Mouse (Mus musculus) ES-Bruce4 (cell line): ENCODE measurements around the gene Zfp423. TPM values are rescaled to one million over a fixed set of nuclear protein-coding genes. Genes with fewer than 3 reads are reported as not detected.

Source experiments
- H3K27ac ChIP-seq: 2 replicates; pipeline ENCODE4 v1.5.1; 2012; ENCODE audit warnings: low read length, inconsistent platforms; ENCODE audit not compliant: insufficient read depth
- H3K27me3 ChIP-seq: 2 replicates; pipeline ENCODE4 v1.6.1; 2012; ENCODE audit warnings: mild to moderate bottlenecking, low read length, inconsistent platforms; ENCODE audit not compliant: control insufficient read depth, poor library complexity, insufficient read depth, severe bottlenecking
- H3K36me3 ChIP-seq: 2 replicates; pipeline ENCODE4 v1.6.1; 2012; ENCODE audit warnings: inconsistent platforms, mild to moderate bottlenecking, low read length, moderate library complexity; ENCODE audit not compliant: control insufficient read depth, poor library complexity, insufficient read depth, severe bottlenecking
- H3K4me1 ChIP-seq: one replicate; pipeline ENCODE4 v1.8.1; 2011; ENCODE audit warnings: low read length; ENCODE audit not compliant: control insufficient read depth, insufficient read depth
- H3K4me3 ChIP-seq: 2 replicates; pipeline ENCODE4 v1.5.1; 2011; ENCODE audit warnings: low read depth, mild to moderate bottlenecking, low read length
- H3K9ac ChIP-seq: 2 replicates; pipeline ENCODE4 v1.6.1; 2012; ENCODE audit warnings: low read depth, mild to moderate bottlenecking, inconsistent platforms; ENCODE audit not compliant: poor library complexity, severe bottlenecking
- H3K9me3 ChIP-seq: replicated peaks from 2 replicates; pipeline ENCODE4 v1.6.1; 2012; ENCODE audit warnings: mild to moderate bottlenecking, low read length, inconsistent platforms; ENCODE audit not compliant: control insufficient read depth, poor library complexity, insufficient read depth, severe bottlenecking
- CTCF ChIP-seq: IDR thresholded peaks from one replicate; pipeline ENCODE4 v1.8.1; 2011; ENCODE audit warnings: low read depth, low read length
- EP300 ChIP-seq: IDR thresholded peaks from 2 replicates; pipeline ENCODE4 v1.6.1; 2011; ENCODE audit warnings: low read depth, low read length; ENCODE audit not compliant: insufficient read depth
- POLR2A ChIP-seq: IDR thresholded peaks from one replicate; pipeline ENCODE4 v1.8.1; 2011; ENCODE audit warnings: low read length; ENCODE audit not compliant: insufficient read depth
- polyA plus RNA-seq: library from polyadenylated mRNA; stranded (reverse); fragments of >200 nt; gene quantifications from 2 replicates; pipeline ENCODE4 v1.2.4, GENCODE M21; 2011; ENCODE audit warnings: low read depth; ENCODE audit not compliant: missing spikeins, insufficient read depth, insufficient read length

Zfp423 gene
- polyA plus RNA-seq, 1 experiment = 14.4 TPM

DNA sequence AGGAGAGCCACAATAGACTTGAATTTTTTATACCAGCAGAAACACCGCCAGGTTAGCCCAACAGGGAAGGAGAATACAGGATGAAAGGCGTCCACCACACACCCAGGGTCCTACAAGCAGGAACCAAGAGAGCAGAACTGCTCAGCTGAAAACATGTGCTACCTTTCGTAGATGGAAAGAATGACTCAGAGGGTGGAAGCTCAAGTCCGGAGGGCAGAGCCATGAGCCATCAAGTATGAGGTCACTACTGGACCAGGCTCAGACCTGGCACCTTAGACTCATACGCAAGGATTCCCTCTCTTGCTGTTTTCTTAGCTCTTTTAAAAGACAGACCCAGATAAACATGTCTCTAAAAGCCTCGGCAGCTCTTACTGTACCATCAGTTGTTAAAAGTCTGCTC lies 168.3 kb downstream of the Zfp423 start:
- Histone ChIP-seq H3K27me3 (no peaks in the 10 kb centered on the region), H3K4me1 (no peaks in the 10 kb centered on the region), H3K4me3 (no peak overlapping the region), H3K27ac (no peak overlapping the region), H3K9me3 (0 out of 2 replicates have a peak, but pooled peaks cover 4% of the 10 kb centered on the region), H3K36me3 (no peaks in the 10 kb centered on the region), H3K9ac (no peak overlapping the region)
- TF ChIP-seq POLR2A (no peak), EP300 (no peak), CTCF (no peak)

DNA sequence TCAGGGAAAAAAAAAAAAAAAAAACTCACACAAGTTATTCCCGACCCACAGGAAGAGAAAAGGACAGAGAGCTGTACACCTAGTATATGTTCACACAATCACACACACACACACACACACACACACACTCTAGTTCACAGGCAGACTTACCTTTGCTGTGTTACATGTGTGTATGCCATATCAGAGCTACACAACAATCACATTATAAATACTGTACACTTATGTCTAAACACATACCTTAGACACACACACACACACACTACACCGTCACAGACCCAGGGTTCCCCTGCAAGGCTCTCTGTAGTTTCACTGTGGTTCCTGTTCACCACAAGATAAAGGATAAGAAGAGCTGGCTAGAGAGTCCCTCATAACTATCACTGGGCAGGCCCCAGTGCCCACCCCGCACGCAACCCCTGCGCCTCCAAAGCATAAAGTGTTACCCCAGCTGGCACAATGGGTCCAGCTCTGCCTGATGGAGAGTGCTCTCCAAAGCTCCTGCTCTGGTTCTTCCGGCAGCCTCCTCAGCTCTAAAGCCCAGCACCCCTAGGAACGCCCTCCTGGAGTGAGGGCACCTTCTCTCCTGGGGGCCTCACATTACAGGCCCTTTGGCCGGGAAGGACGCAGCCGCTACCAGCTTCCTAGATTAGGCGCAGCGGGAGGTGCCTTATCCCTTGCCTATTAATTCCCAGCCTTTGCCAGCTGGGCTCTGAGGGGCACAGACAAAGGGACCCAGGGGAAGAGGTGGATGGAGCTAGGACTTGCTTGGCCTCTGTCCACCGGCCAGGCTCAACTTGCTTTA lies 174.6 kb downstream of the Zfp423 start:
- no peaks in the 10 kb centered on the region for H3K9me3 ChIP-seq
- H3K27ac ChIP-seq = no peak overlapping the region
- TF ChIP-seq POLR2A (no peak), CTCF (no peak), EP300 (no peak)
- no peak overlapping the region for H3K9ac ChIP-seq
- H3K4me1 ChIP-seq = peaks cover 3% of the 10 kb centered on the region
- H3K4me3 ChIP-seq = no peak overlapping the region
- no peaks in the 10 kb centered on the region for H3K36me3 ChIP-seq
- H3K27me3 ChIP-seq = no peaks in the 10 kb centered on the region

- Histone ChIP-seq H3K4me1 (peaks cover 3% of the 10 kb centered on the region), H3K4me3 (no peak overlapping the region), H3K27ac (no peak overlapping the region)
These were observed 175.2 kb downstream of the Zfp423 start for GRCm38 (mm10) chr8:87784227-87784626.

DNA sequence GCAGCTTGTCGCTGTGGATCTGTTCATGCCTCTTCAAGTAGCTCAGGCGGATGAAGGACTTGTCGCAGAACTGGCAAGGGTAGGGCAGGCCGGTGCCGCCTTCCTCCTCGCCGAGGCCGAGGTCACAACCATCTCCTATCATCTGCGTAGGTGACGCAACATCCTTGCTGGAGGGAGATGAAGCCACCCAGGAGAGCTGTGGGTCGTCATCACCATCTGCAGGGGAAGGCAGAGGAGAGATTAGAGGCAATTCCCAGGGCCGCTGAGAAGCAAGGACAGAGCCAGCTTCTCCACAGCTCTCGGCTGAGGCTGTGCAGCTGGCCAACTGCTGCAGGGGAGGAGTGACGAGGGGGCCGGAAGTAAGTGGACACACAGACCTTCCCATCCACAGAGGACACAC lies 176.2 kb downstream of the Zfp423 start:
- H3K4me3 ChIP-seq = peak overlapping the region; percentile 5; the same call in 1 of the 2 replicates
- H3K9ac ChIP-seq = no peak overlapping the region
- TF ChIP-seq POLR2A (no peak), EP300 (no peak), CTCF (no peak)
- H3K4me1 ChIP-seq = peaks cover 3% of the 10 kb centered on the region
- H3K36me3 ChIP-seq = no peaks in the 10 kb centered on the region
- H3K9me3 ChIP-seq = no peaks in the 10 kb centered on the region
- H3K27ac ChIP-seq = no peak overlapping the region
- no peaks in the 10 kb centered on the region for H3K27me3 ChIP-seq

More at GRCm38 (mm10) chr8:87784227-87784626, 175.2 kb downstream of the Zfp423 start:
- no peaks in the 10 kb centered on the region for H3K27me3 ChIP-seq
- H3K9me3 ChIP-seq = no peaks in the 10 kb centered on the region
- no peak for TF ChIP-seq POLR2A
- no peak for TF ChIP-seq CTCF
- no peak for TF ChIP-seq EP300
- no peaks in the 10 kb centered on the region for H3K36me3 ChIP-seq
- H3K9ac ChIP-seq = no peak overlapping the region

GRCm38 (mm10) chr8:87777586-87777985 lies 181.8 kb downstream of the Zfp423 start:
- Histone ChIP-seq H3K27me3 (no peaks in the 10 kb centered on the region), H3K36me3 (no peaks in the 10 kb centered on the region), H3K4me3 (no peak overlapping the region), H3K4me1 (no peaks in the 10 kb centered on the region), H3K9ac (no peak overlapping the region), H3K9me3 (no peaks in the 10 kb centered on the region), H3K27ac (no peak overlapping the region)
- no peak for TF ChIP-seq CTCF
- no peak for TF ChIP-seq POLR2A
- no peak for TF ChIP-seq EP300

DNA sequence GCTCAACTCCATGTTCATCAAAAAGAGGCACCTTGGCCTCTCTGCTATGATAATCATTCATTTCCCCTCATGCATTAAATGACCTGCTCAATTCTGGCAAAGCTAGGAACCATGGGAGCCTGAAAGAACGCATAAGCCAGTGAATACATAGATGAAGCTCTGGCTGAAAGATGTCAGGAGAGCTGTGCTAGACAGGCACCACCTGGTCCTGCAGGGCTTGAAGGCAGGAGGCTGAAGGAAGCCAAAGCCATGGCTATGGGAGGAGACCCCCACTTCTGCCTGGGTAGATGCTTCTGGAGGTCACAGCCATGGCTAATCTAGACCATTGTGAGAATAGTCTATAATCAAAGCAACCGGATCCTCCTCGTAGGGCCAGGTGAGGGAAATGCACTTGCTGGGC lies 183.5 kb downstream of the Zfp423 start:
- TF ChIP-seq EP300 (no peak), CTCF (no peak), POLR2A (no peak)
- H3K27me3 ChIP-seq = no peaks in the 10 kb centered on the region
- no peaks in the 10 kb centered on the region for H3K9me3 ChIP-seq
- H3K36me3 ChIP-seq = no peaks in the 10 kb centered on the region
- no peaks in the 10 kb centered on the region for H3K4me1 ChIP-seq
- no peak overlapping the region for H3K4me3 ChIP-seq
- no peak overlapping the region for H3K27ac ChIP-seq
- no peak overlapping the region for H3K9ac ChIP-seq
